Mouse (Mus musculus): Measurements from ENCODE around the gene Pon3.
"Not testable (repeated sequence)": the region's sequence is repeated elsewhere in the genome, so short reads cannot be mapped to it uniquely, and the experiment has no call there.

Gene Pon3

GRCm38 (mm10) chr6:5245926-5246325 lies 10.2 kb downstream of the Pon3 start:
- DNase-seq, result peak; percentile 43

GRCm38 (mm10) chr6:5238799-5239198 lies 17.3 kb downstream of the Pon3 start:
- DNase-seq, result no peak

GRCm38 (mm10) chr6:5237510-5237909 lies 18.6 kb downstream of the Pon3 start:
- no peak for DNase-seq

GRCm38 (mm10) chr6:5236843-5237371 lies 19.2 kb downstream of the Pon3 start:
- no peak for DNase-seq

- no peak for DNase-seq
Measured at GRCm38 (mm10) chr6:5234563-5234962, 21.5 kb downstream of the Pon3 start.

GRCm38 (mm10) chr6:5233812-5234211 lies 22.3 kb downstream of the Pon3 start:
- DNase-seq, result no peak

GRCm38 (mm10) chr6:5232022-5232421 lies 24.1 kb downstream of the Pon3 start:
- DNase-seq, result no peak

GRCm38 (mm10) chr6:5230261-5230660 lies 25.8 kb downstream of the Pon3 start:
- DNase-seq, result no peak

- DNase-seq, result not testable (repeated sequence)
Measured at GRCm38 (mm10) chr6:5223551-5223950, 32.5 kb downstream of the Pon3 start.

GRCm38 (mm10) chr6:5222080-5222479 lies 34.0 kb downstream of the Pon3 start:
- peak; percentile 10 for DNase-seq

- DNase-seq, result no peak
Measured at GRCm38 (mm10) chr6:5218190-5218589, 37.9 kb downstream of the Pon3 start.

- no peak for DNase-seq
Measured at GRCm38 (mm10) chr6:5207817-5208216, 48.3 kb downstream of the Pon3 start.

GRCm38 (mm10) chr6:5199916-5200315 lies 56.2 kb downstream of the Pon3 start:
- DNase-seq, result peak; percentile 75

- peak; percentile 82 for DNase-seq
Measured at GRCm38 (mm10) chr6:5199376-5199905, 56.6 kb downstream of the Pon3 start.

- DNase-seq, result peak; percentile 36
Measured at GRCm38 (mm10) chr6:5198590-5198989, 57.5 kb downstream of the Pon3 start.

GRCm38 (mm10) chr6:5193693-5194092 lies 62.4 kb downstream of the Pon3 start, which contains the start of gene Pon1:
Gene Pon1, minus strand, starts transcription at chr6:5193946.
- DNase-seq, result peak; percentile 80

- DNase-seq, result peak; percentile 56
Measured at GRCm38 (mm10) chr6:5190761-5191160, 65.3 kb downstream of the Pon3 start.

- peak; percentile 75 for DNase-seq
Measured at GRCm38 (mm10) chr6:5189507-5189906, 66.6 kb downstream of the Pon3 start.

GRCm38 (mm10) chr6:5188938-5189337 lies 67.1 kb downstream of the Pon3 start:
- peak; percentile 34 for DNase-seq

GRCm38 (mm10) chr6:5188036-5188435 lies 68.0 kb downstream of the Pon3 start:
- peak; percentile 76 for DNase-seq

- DNase-seq, result peak; percentile 68
Measured at GRCm38 (mm10) chr6:5187586-5187985, 68.5 kb downstream of the Pon3 start.

GRCm38 (mm10) chr6:5186229-5186950 lies 69.7 kb downstream of the Pon3 start:
- DNase-seq, result peak; percentile 25

- DNase-seq, result peak; percentile 64
Measured at GRCm38 (mm10) chr6:5180645-5181044, 75.4 kb downstream of the Pon3 start.

GRCm38 (mm10) chr6:5179189-5179588 lies 76.9 kb downstream of the Pon3 start:
- DNase-seq, result peak; percentile 12

Data from heart, adult 11 months (tissue).